Mouse (Mus musculus) C2C12 (cell line): Measurements from ENCODE around the gene Ppat.

ENCODE experiments used
- CEBPB ChIP-seq: IDR thresholded peaks from one replicate; pipeline ENCODE4 v1.6.1; 2011; ENCODE audit warnings: low read depth, mild to moderate bottlenecking, control low read depth, moderate library complexity
- CTCF ChIP-seq: IDR thresholded peaks from one replicate; pipeline ENCODE4 v1.5.1; 2011; ENCODE audit not compliant: control insufficient read depth, insufficient read depth, insufficient read length
- MAX ChIP-seq: IDR thresholded peaks from one replicate; pipeline ENCODE4 v1.6.1; 2011; ENCODE audit warnings: mild to moderate bottlenecking, control low read depth
- MYOD1 ChIP-seq: IDR thresholded peaks from one replicate; pipeline ENCODE4 v1.6.1; 2011; ENCODE audit warnings: low read depth; ENCODE audit not compliant: control insufficient read depth, insufficient read length
- MYOG ChIP-seq: IDR thresholded peaks from one replicate; pipeline ENCODE4 v1.6.1; 2011; ENCODE audit not compliant: control insufficient read depth, insufficient read length; ENCODE audit errors: extremely low read depth
- USF1 ChIP-seq: IDR thresholded peaks from one replicate; pipeline ENCODE4 v1.6.1; 2011; ENCODE audit warnings: low read depth, mild to moderate bottlenecking, control low read depth, moderate library complexity

DNA sequence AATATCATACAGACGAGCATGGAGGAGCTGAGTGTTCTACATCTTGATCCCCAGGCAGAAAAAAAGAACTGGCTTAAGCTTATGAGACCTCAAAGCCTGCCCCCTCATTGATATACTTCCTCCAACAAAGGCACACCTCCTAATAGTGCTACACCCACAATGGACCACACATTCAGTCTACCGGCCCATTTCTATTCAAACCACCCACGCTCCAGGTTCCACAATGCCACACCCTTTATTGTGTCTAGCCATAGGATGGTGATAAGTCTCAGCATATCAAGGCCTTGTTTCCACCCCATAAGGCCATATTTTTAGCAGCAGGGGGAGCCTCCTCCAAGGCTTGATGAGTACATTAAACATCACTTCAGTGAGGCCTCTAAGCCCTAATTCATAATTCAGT lies 40.6 kb downstream of the Ppat start:
- TF ChIP-seq CTCF, result no peak
- TF ChIP-seq USF1, result no peak
- TF ChIP-seq MAX, result no peak
- TF ChIP-seq CEBPB, result no peak
- TF ChIP-seq MYOG, result no peak
- no peak for TF ChIP-seq MYOD1
